Mouse (Mus musculus): ENCODE data around the gene Pitx3.
"Not testable (repeated sequence)": the region's sequence is repeated elsewhere in the genome, so short reads cannot be mapped to it uniquely, and the experiment has no call there.

Gene Pitx3

GRCm38 (mm10) chr19:46131694-46132525 is 16.2 kb downstream of the Pitx3 start, which contains the start of gene Elovl3:
Gene Elovl3 (plus strand): TSS chr19:46131897.
- no peak for DNase-seq (ENCODE audit: low spot score in 2 of 2)

- DNase-seq (ENCODE audit: low spot score in 2 of 2): no peak
Observed at GRCm38 (mm10) chr19:46131283-46131682, 16.8 kb downstream of the Pitx3 start.

DNA sequence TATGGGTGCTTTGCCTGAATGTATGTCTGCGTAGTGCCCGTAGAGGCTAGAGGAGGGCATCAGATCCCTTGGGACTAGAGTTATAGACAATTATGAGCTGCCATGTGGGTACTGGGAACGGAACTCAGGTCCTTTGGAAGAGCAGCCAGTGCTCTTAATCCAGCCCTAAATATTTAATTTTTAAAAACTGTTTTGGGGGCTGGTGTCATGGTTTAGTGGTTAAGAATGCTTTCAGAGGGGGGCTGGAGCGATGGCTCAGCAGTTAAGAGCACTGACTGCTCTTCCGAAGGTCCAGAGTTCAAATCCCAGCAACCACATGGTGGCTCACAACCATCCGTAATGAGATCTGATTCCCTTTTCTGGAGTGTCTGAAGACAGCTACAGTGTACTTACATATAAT is 18.4 kb downstream of the Pitx3 start:
- DNase-seq (ENCODE audit: low spot score in 2 of 2): not testable (repeated sequence)

- DNase-seq (ENCODE audit: low spot score in 2 of 2): no peak
Observed at GRCm38 (mm10) chr19:46126301-46126700, 21.8 kb downstream of the Pitx3 start.

DNA sequence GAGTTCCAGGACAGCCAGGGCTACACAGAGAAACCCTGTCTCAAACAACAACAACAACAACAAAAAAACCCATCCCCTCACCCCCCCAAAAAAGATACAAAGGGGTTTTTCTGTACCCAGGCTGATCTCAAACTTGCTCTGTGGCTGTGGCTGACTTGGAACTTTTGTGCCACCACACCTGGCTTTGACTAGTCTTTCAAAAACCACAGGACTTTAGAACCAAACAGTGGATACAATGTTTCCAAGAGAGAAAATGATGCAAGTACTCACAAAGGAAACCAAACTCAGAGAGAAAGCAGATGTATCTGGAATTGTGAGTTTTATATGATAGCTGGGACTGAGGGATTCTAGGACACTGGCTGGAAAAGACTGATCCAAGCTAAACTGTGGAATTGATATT is 23.5 kb downstream of the Pitx3 start:
- DNase-seq (ENCODE audit: low spot score in 2 of 2): no peak

- no peak for DNase-seq (ENCODE audit: low spot score in 2 of 2)
Observed at GRCm38 (mm10) chr19:46123876-46124275, 24.2 kb downstream of the Pitx3 start.

DNA sequence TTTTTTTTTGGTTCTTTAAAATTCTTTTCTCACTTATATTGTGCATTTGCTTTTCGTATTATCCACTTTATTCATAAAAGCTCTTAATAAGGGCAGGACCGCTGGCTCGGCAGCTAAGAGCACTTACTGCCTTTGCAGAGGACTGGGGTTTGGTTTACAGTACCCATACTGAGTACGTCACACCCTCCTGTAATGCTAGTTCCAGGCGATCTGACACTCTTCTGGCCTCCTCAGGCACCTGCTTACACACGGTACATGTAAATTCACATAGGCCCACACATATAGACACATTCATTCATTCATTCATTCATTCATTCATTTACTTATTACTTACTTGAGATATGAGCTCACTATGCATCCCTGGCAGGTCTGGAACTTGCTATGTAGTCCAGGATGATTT is 27.3 kb downstream of the Pitx3 start:
- no peak for DNase-seq (ENCODE audit: low spot score in 2 of 2)

DNA sequence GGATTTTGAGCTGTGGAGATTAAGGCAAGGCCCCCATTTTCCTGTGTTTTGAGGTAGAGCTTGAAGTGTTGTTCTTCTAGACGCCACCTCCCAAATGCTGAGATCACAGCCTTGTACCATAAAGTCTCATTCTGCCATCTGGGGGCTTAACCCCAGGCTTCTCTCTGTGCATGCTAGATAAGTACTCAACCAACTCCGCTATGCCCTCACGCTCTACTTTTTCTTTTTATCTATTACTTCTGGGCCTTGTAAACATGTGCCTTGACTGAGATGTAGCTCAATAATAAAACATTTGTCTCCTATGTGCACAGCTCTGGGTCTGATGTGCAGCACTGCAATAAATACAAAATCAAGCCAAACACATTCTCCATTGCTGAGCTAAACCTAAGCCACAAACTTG is 28.7 kb downstream of the Pitx3 start:
- DNase-seq (ENCODE audit: low spot score in 2 of 2): no peak

GRCm38 (mm10) chr19:46114617-46115016 is 33.5 kb downstream of the Pitx3 start:
- no peak for DNase-seq (ENCODE audit: low spot score in 2 of 2)

GRCm38 (mm10) chr19:46110781-46111180 is 37.3 kb downstream of the Pitx3 start:
- DNase-seq (ENCODE audit: low spot score in 2 of 2): no peak

DNA sequence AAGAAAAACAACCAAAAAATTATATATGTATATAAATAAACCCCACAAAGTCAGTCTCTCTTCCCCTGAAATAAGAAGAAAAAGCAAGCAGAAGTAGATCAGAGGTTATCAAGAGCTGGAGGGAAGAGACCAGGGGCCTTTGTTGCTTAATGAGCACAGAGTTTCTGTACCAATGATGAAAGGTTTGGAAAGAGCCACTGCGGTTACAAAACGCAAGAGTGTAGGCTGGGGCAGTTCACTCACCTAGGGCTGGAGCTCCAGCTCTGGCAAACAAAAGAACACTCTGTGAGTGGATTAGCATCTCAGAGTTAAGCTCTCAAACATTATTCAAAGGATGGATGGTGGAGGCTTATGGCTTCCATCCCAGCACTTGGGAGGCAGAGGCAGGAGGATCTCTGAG is 37.9 kb downstream of the Pitx3 start:
- DNase-seq (ENCODE audit: low spot score in 2 of 2): no peak

DNA sequence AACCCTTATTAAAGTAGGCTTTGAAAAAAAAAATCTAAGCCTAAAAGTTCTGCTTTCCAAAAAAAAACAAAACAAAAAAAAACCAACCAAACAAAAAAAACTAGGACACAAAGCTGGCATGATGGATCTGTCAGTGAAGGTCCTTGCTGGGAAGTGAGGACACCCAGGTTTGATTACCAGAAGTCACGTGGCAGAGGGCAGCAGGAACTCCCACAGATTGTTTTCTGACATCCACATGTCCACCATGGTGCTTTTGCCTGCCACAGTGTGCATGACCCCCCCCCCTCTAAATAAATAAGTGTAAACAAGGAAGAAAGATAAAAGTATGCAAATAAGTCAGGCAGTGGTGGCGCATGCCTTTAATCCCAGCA is 44.0 kb downstream of the Pitx3 start:
- no peak for DNase-seq (ENCODE audit: low spot score in 2 of 2)

- DNase-seq (ENCODE audit: low spot score in 2 of 2): no peak
Observed at GRCm38 (mm10) chr19:46103437-46104186, 44.5 kb downstream of the Pitx3 start.

GRCm38 (mm10) chr19:46099561-46099960 is 48.6 kb downstream of the Pitx3 start:
- no peak for DNase-seq (ENCODE audit: low spot score in 2 of 2)

- no peak for DNase-seq (ENCODE audit: low spot score in 2 of 2)
Observed at GRCm38 (mm10) chr19:46096396-46096795, 51.7 kb downstream of the Pitx3 start.

DNA sequence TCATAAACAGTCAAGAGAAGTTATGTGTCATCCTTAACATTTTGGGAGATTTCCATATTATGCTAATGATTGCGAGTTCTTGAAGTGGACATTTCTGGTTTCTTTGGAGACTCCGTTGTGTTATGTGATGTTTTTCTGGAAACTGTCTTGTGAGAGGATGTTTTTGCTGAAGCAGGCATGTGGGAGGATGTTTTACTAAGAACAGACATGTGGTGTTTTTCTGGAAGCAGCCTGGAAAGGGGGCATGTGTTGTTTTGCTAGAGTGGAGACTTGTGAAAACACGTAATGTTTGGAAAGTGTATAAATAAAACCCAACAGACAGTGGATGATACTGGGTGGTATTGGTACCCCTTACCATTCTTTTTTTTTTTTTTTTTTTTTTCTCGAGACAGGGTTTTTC is 52.8 kb downstream of the Pitx3 start:
- peak in 1 of 2 experiments; percentile 39 for DNase-seq (ENCODE audit: low spot score in 2 of 2)

GRCm38 (mm10) chr19:46094144-46094543 is 54.0 kb downstream of the Pitx3 start:
- DNase-seq (ENCODE audit: low spot score in 2 of 2): no peak

DNA sequence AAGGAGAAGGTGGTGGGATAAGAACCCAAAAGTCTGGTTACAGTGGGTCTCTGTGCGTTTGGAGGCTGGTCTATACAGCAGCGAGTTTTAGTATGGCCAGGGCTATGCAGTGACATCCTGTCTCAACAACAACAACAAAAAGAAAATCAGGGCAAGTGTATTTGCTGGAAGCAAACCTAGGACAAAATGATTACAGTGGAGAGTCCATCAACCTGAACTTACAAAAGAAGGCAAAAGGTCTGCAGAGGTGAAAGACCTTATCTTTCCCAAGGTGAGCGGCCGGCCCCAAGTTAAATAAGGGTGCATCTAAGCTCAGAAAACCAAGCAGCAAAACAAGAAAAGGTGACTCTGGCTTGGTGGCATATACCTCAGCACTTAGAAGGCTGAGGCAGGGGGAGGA is 56.5 kb downstream of the Pitx3 start:
- DNase-seq (ENCODE audit: low spot score in 2 of 2): no peak

- DNase-seq (ENCODE audit: low spot score in 2 of 2): no peak
Observed at GRCm38 (mm10) chr19:46087871-46088270, 60.3 kb downstream of the Pitx3 start.

DNA sequence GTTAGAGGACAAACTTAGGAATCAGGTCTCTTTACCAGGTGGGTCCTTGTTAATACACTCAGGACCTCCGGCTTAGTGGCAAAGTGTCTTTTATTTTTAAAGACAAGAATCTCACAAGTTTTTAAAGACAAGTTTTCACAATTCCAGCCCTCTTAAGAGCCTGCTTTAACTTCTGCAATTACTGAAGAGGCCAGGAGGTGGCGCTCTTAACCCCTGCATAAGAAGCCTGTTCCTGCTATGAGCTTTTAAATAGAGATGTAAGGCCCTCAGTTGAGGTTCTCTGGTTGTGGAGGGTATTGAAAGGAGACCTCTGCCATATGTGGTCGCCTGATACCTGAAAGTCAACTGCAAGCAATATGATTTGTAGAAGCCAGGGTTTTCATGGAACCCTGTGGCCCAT is 61.8 kb downstream of the Pitx3 start:
- peak in 1 of 2 experiments; percentile 68 for DNase-seq (ENCODE audit: low spot score in 2 of 2)

Data from left cerebral cortex, adult 9 months (tissue).